Mouse (Mus musculus): ENCODE data around the gene Phykpl. TPM values are rescaled to one million over a fixed set of nuclear protein-coding genes. Genes with fewer than 3 reads are reported as not detected.
A peak's percentile ranks its signal among the peaks of the same experiment; 100 is the strongest.

Gene Phykpl
- polyA plus RNA-seq, 1 experiment from 2014 or later: 14.6 TPM

GRCm38 (mm10) chr11:51633721-51634120, 49.2 kb downstream of the Phykpl start:
- Histone ChIP-seq H3K4me2 (no peak overlapping the region), H3K9ac (no peak overlapping the region), H3K27ac (replicated peaks) (no peak overlapping the region), H3K4me3 (no peak overlapping the region), H3K27me3 (replicated peaks) (peaks cover 6% of the 10 kb centered on the region; the same call in 1 of the 2 replicates), H3K4me1 (peaks cover 33% of the 10 kb centered on the region), H3K36me3 (peaks cover 9% of the 10 kb centered on the region; the same call in 1 of the 2 replicates), H3K9me3 (no peaks in the 10 kb centered on the region)
- WGBS: 87% methylated on average over 3 of the region's 3 CpGs
- ATAC-seq (ENCODE audit: extremely low read depth, insufficient number of reproducible peaks, low FRiP score, low TSS enrichment): no peak

GRCm38 (mm10) chr11:51635127-51635524, 50.6 kb downstream of the Phykpl start:
- H3K36me3 ChIP-seq: no peaks in the 10 kb centered on the region
- peaks cover 33% of the 10 kb centered on the region for H3K4me1 ChIP-seq
- peak overlapping the region; percentile 76 for H3K27ac ChIP-seq (replicated peaks)
- H3K4me3 ChIP-seq: peak overlapping the region; percentile 91
- H3K27me3 ChIP-seq (replicated peaks): peaks cover 6% of the 10 kb centered on the region; the same call in 1 of the 2 replicates
- peak overlapping the region; percentile 89 for H3K9ac ChIP-seq
- H3K4me2 ChIP-seq: peak overlapping the region; percentile 76
- ATAC-seq (ENCODE audit: extremely low read depth, insufficient number of reproducible peaks, low FRiP score, low TSS enrichment): no peak
- H3K9me3 ChIP-seq: no peaks in the 10 kb centered on the region
- 8% methylated on average over 6 of the region's 6 CpGs for WGBS

GRCm38 (mm10) chr11:51635525-51636322, 51.2 kb downstream of the Phykpl start, which contains the start of gene Rmnd5b:
Rmnd5b (minus strand) TSS chr11:51635896.
- WGBS: under 1% methylated on average over 61 of the region's 61 CpGs
- H3K4me2 ChIP-seq: peak within 1 kb of the TSS; percentile 76
- H3K4me1 ChIP-seq: peaks cover 33% of the 10 kb centered on the region
- peaks cover 6% of the 10 kb centered on the region; the same call in 1 of the 2 replicates for H3K27me3 ChIP-seq (replicated peaks)
- no peaks in the 10 kb centered on the region for H3K9me3 ChIP-seq
- peak within 1 kb of the TSS; percentile 76 for H3K27ac ChIP-seq (replicated peaks)
- peak within 1 kb of the TSS; percentile 89 for H3K9ac ChIP-seq
- no peaks in the 10 kb centered on the region for H3K36me3 ChIP-seq
- peak within 1 kb of the TSS; percentile 91 for H3K4me3 ChIP-seq
- ATAC-seq (ENCODE audit: extremely low read depth, insufficient number of reproducible peaks, low FRiP score, low TSS enrichment): peak; percentile 78

GRCm38 (mm10) chr11:51636323-51636684, 51.7 kb downstream of the Phykpl start:
- H3K9me3 ChIP-seq: no peaks in the 10 kb centered on the region
- peak overlapping the region; percentile 91 for H3K4me3 ChIP-seq
- H3K9ac ChIP-seq: peak overlapping the region; percentile 89
- ATAC-seq (ENCODE audit: extremely low read depth, insufficient number of reproducible peaks, low FRiP score, low TSS enrichment): no peak; the same call in 1 of the 2 replicates
- H3K4me2 ChIP-seq: peak overlapping the region; percentile 76
- 5% methylated on average over 6 of the region's 6 CpGs for WGBS
- peaks cover 6% of the 10 kb centered on the region; the same call in 1 of the 2 replicates for H3K27me3 ChIP-seq (replicated peaks)
- H3K36me3 ChIP-seq: no peaks in the 10 kb centered on the region
- peaks cover 33% of the 10 kb centered on the region for H3K4me1 ChIP-seq
- peak overlapping the region; percentile 76 for H3K27ac ChIP-seq (replicated peaks)

GRCm38 (mm10) chr11:51637971-51638414, 53.4 kb downstream of the Phykpl start:
- peaks cover 6% of the 10 kb centered on the region; the same call in 1 of the 2 replicates for H3K27me3 ChIP-seq (replicated peaks)
- peak overlapping the region; percentile 60 for H3K4me2 ChIP-seq
- ATAC-seq (ENCODE audit: extremely low read depth, insufficient number of reproducible peaks, low FRiP score, low TSS enrichment): no peak
- H3K9ac ChIP-seq: peak overlapping the region; percentile 69
- H3K9me3 ChIP-seq: no peaks in the 10 kb centered on the region
- H3K27ac ChIP-seq (replicated peaks): peak overlapping the region; percentile 64
- peak overlapping the region; percentile 26 for H3K4me3 ChIP-seq
- 0 out of 2 replicates have a peak, but pooled peaks cover 6% of the 10 kb centered on the region for H3K36me3 ChIP-seq
- peaks cover 32% of the 10 kb centered on the region for H3K4me1 ChIP-seq
- 7% methylated on average over 17 of the region's 17 CpGs for WGBS

DNA sequence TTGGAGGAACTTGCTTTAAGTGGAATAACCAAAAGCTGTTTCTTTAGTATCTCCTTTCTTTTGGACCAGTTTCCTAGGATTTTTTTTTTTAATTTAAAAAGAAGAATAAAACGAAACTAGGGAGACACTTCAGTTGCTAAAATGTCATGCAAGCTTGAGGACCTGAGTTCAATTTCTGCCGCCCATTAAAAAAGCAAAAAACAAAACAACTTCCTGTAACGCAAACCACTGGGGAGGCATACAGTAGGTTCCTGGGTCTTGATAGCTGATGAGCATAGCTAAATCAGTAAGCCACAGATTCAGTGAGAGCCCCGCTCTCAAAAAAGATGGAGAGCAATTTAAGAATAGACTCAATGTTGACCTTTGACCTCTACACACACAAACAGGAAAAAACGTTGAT, 53.9 kb downstream of the Phykpl start:
- Histone ChIP-seq H3K4me1 (peaks cover 37% of the 10 kb centered on the region), H3K27ac (replicated peaks) (0 out of 2 replicates have a peak overlapping the region, but pooled peaks have one; percentile 64), H3K27me3 (replicated peaks) (peaks cover 6% of the 10 kb centered on the region; the same call in 1 of the 2 replicates), H3K4me3 (no peak overlapping the region), H3K4me2 (peak overlapping the region; percentile 60), H3K9me3 (no peaks in the 10 kb centered on the region), H3K9ac (no peak overlapping the region), H3K36me3 (peaks cover 10% of the 10 kb centered on the region)
- 62% methylated on average over 5 of the region's 5 CpGs for WGBS
- ATAC-seq (ENCODE audit: extremely low read depth, insufficient number of reproducible peaks, low FRiP score, low TSS enrichment): no peak

DNA sequence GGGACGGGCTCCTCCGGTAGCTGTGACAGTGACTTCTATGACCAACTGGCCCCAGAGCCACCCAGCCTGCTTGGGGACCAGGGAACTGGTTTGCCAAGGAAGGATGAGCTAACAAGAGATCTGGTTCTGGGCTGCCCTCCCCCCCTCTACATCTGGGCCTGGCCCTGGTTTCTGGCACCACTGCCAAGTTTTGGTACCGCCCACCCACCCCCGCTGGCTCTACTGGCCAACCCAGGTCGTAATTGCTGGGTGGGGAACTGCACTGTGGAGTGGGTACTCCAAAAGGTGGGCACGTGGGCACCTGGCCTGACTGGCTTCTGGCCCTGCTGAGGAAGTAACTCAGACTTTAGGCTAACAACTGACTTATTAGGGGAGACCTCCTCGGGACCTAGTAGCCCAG, 56.2 kb downstream of the Phykpl start:
- Histone ChIP-seq H3K4me3 (no peak overlapping the region), H3K4me2 (no peak overlapping the region), H3K27ac (replicated peaks) (no peak overlapping the region), H3K9ac (no peak overlapping the region), H3K27me3 (replicated peaks) (peaks cover 21% of the 10 kb centered on the region; the same call in 1 of the 2 replicates), H3K9me3 (no peaks in the 10 kb centered on the region), H3K4me1 (peaks cover 31% of the 10 kb centered on the region), H3K36me3 (peaks cover 31% of the 10 kb centered on the region)
- 79% methylated on average over 7 of the region's 7 CpGs for WGBS
- no peak for ATAC-seq (ENCODE audit: extremely low read depth, insufficient number of reproducible peaks, low FRiP score, low TSS enrichment)

DNA sequence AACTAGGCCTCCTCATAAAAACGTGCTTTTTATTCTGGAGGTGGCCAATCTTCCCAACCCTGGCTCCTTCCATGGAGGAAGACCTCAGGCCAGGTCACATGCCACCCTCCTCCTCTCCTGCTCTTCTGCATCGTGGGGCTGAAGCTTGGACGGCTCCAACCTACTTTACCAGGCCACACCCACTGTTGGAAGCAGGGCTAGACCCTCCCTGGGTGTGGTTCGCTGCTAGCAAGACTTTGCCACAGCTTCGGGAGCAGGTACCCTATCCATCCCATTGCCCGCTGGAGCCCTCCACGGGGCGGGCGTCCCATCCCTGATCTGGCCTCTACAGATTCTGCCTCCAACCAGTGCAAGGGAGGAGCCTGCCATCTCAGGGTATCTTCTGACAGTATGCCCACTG, 58.6 kb downstream of the Phykpl start:
- no peak overlapping the region for H3K4me3 ChIP-seq
- peak overlapping the region; percentile 40 for H3K4me2 ChIP-seq

DNA sequence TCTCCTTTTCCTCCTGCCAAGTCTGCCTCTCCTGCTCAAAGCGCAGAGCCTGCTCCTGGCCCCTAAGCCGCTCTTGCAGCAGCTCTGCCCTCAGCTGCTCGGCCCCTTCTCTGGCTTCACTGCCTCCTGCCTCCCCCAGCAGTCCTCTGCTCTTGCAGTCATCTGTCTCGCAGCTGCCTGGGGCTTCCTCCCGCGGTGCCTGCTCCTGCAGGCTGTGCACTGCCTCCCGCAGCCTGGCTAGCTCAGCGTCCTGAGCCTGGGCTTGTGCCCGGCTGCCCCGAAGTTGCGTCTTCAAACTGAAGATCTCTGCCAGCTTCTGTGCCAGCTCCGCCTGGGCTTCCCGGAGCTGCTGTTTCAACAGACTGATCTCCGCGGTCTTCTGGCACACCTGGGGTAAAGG, 59.2 kb downstream of the Phykpl start:
- Histone ChIP-seq H3K4me3 (no peak overlapping the region; the same call in 1 of the 2 replicates), H3K36me3 (peaks cover 31% of the 10 kb centered on the region), H3K27ac (replicated peaks) (no peak overlapping the region), H3K27me3 (replicated peaks) (peaks cover 18% of the 10 kb centered on the region; the same call in 1 of the 2 replicates), H3K9me3 (no peaks in the 10 kb centered on the region), H3K9ac (no peak overlapping the region), H3K4me2 (peak overlapping the region; percentile 40), H3K4me1 (peaks cover 31% of the 10 kb centered on the region)
- ATAC-seq (ENCODE audit: extremely low read depth, insufficient number of reproducible peaks, low FRiP score, low TSS enrichment): no peak
- WGBS: 37% methylated on average over 15 of the region's 15 CpGs

More for the DNA sequence above, 58.6 kb downstream of the Phykpl start:
- Histone ChIP-seq H3K27me3 (replicated peaks) (peaks cover 19% of the 10 kb centered on the region; the same call in 1 of the 2 replicates), H3K9ac (peak overlapping the region; percentile 14; the same call in 1 of the 2 replicates), H3K27ac (replicated peaks) (no peak overlapping the region), H3K36me3 (peaks cover 31% of the 10 kb centered on the region), H3K4me1 (peaks cover 25% of the 10 kb centered on the region), H3K9me3 (no peaks in the 10 kb centered on the region)
- 55% methylated on average over 9 of the region's 9 CpGs for WGBS
- ATAC-seq (ENCODE audit: extremely low read depth, insufficient number of reproducible peaks, low FRiP score, low TSS enrichment): no peak

GRCm38 (mm10) chr11:51644217-51644616, 59.7 kb downstream of the Phykpl start:
- peaks cover 31% of the 10 kb centered on the region for H3K36me3 ChIP-seq
- no peak overlapping the region for H3K9ac ChIP-seq
- 70% methylated on average over 16 of the region's 16 CpGs for WGBS
- H3K4me3 ChIP-seq: no peak overlapping the region
- H3K27ac ChIP-seq (replicated peaks): no peak overlapping the region
- H3K27me3 ChIP-seq (replicated peaks): peaks cover 22% of the 10 kb centered on the region
- no peak for ATAC-seq (ENCODE audit: extremely low read depth, insufficient number of reproducible peaks, low FRiP score, low TSS enrichment)
- no peaks in the 10 kb centered on the region for H3K9me3 ChIP-seq
- peaks cover 35% of the 10 kb centered on the region for H3K4me1 ChIP-seq
- peak overlapping the region; percentile 40 for H3K4me2 ChIP-seq

DNA sequence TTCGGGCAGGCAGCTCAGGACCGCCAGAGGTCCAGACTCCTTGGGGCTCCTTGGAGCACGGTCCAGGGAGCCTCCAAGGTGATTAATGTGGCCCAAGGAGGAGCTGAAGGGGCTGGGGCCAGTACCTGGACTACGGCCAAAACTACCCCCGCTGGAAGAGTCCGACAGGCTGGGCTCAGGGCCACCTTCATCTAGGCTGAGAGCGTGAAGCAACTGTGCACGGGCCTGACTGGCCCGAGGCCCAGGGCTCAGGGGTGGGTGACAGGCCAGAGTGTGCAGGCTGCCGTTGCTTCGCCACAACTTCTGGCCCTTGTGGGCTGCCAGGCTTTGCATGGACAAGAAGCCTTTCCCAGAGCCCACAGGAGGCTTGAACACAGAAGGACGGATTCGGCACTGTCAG, 60.7 kb downstream of the Phykpl start:
- ATAC-seq (ENCODE audit: extremely low read depth, insufficient number of reproducible peaks, low FRiP score, low TSS enrichment): no peak
- Histone ChIP-seq H3K27ac (replicated peaks) (no peak overlapping the region), H3K4me1 (peaks cover 46% of the 10 kb centered on the region)

More for the DNA sequence above, 60.7 kb downstream of the Phykpl start:
- Histone ChIP-seq H3K4me3 (no peak overlapping the region), H3K9me3 (no peaks in the 10 kb centered on the region), H3K27me3 (replicated peaks) (peaks cover 32% of the 10 kb centered on the region), H3K36me3 (peaks cover 31% of the 10 kb centered on the region), H3K4me2 (no peak overlapping the region), H3K9ac (peak overlapping the region; percentile 47; the same call in 1 of the 2 replicates)
- WGBS: 69% methylated on average over 13 of the region's 13 CpGs

All from heart, embryonic 13.5 days (tissue).